Mouse (Mus musculus) erythroblast, embryonic 14.5 days (primary cell): ENCODE measurements around the gene Prf1.

ENCODE experiments used
- GATA1 ChIP-seq: IDR thresholded peaks from 2 replicates; pipeline ENCODE4 v1.6.1; 2012; ENCODE audit warnings: low read length, inconsistent platforms, mixed read lengths
- TAL1 ChIP-seq: IDR thresholded peaks from 3 replicates; pipeline ENCODE4 v1.6.1; 2012; ENCODE audit warnings: low read length, inconsistent platforms, mixed read lengths

GRCm38 (mm10) chr10:61290016-61290415, 7.6 kb upstream of the Prf1 start:
- TF ChIP-seq TAL1 (no peak), GATA1 (no peak)
